Mouse (Mus musculus) thymus, adult 2 months (tissue): Measurements from ENCODE around the gene Pdcd6ip. TPM values are rescaled to one million over a fixed set of nuclear protein-coding genes. Genes with fewer than 3 reads are reported as not detected.

Experiments
- DNase-seq: peaks from one replicate; pipeline ENCODE4 v3.0.0; 2021
- H3K27ac ChIP-seq: fragments of 200-500 bp; 2 replicates; pipeline ENCODE4 v1.5.1; 2012; ENCODE audit warnings: low read length, control low read depth; ENCODE audit not compliant: control insufficient read depth, insufficient read depth
- H3K27me3 ChIP-seq: fragments of 200-500 bp; 2 replicates; pipeline ENCODE4 v1.6.1; 2012; ENCODE audit warnings: mild to moderate bottlenecking, low read length, moderate library complexity, mixed read lengths; ENCODE audit not compliant: control insufficient read depth, insufficient read depth
- H3K36me3 ChIP-seq: fragments of 200-500 bp; 2 replicates; pipeline ENCODE4 v1.6.1; 2012; ENCODE audit warnings: mild to moderate bottlenecking, low read length, moderate library complexity; ENCODE audit not compliant: control insufficient read depth, insufficient read depth
- H3K4me1 ChIP-seq: fragments of 200-500 bp; replicated peaks from 2 replicates; pipeline ENCODE4 v1.6.1; 2012; ENCODE audit warnings: low read length; ENCODE audit not compliant: control insufficient read depth, insufficient read depth
- H3K4me3 ChIP-seq: fragments of 200-500 bp; 2 replicates; pipeline ENCODE4 v1.5.1; 2012; ENCODE audit warnings: mild to moderate bottlenecking, low read length, control low read depth, moderate library complexity; ENCODE audit not compliant: control insufficient read depth, insufficient read depth
- CTCF ChIP-seq: fragments of 200-500 bp; IDR thresholded peaks from 2 replicates; pipeline ENCODE4 v1.5.1; 2012; ENCODE audit warnings: mild to moderate bottlenecking, control low read depth, low read length, moderate library complexity, borderline replicate concordance; ENCODE audit not compliant: control insufficient read depth, poor library complexity, insufficient read depth; ENCODE audit errors: extremely low read depth
- POLR2A ChIP-seq: fragments of 200-500 bp; IDR thresholded peaks from 2 replicates; pipeline ENCODE4 v1.6.1; 2012; ENCODE audit warnings: mild to moderate bottlenecking, low read length, control low read depth, moderate library complexity; ENCODE audit not compliant: control insufficient read depth, poor library complexity, insufficient read depth; ENCODE audit errors: extremely low read depth
- WGBS: fragments of 180-500 bp; shearing (Covaris S2); methylation state at CpG from one replicate; pipeline ENCODE4 v1.1.7; 2018; 5-methylcytosine and 5-hydroxymethylcytosine counted together
- polyA plus RNA-seq: library from polyadenylated mRNA; depleted of rRNA; stranded (reverse); fragments of >200 nt; gene quantifications from 2 replicates; pipeline ENCODE4 v1.2.3, GENCODE M21; 2012

Gene Pdcd6ip
- polyA plus RNA-seq, 1 experiment: 164 TPM

DNA sequence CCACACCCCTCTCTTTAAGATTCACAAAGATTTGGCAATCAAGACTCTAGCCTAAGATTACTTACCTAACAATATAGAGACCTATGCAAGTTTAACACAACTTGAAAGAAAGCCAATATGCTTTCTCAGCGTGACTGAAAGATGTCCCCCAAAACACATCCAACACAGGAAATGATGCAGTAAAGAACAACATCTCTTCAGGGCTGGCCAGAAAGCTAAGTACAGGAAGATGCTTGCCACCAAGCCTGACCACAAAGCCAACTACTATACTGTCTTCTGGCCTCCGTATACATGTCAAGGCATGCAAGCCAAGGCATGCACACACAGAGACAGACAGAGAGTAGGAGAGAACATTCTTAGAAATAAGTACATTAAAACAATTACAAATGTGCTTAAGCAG is 2.0 kb downstream of the Pdcd6ip start:
- WGBS: 1% methylated on average over 2 of the region's 2 CpGs
- Histone ChIP-seq H3K27me3 (no peaks in the 10 kb centered on the region), H3K27ac (peak overlapping the region; percentile 23), H3K36me3 (no peaks in the 10 kb centered on the region), H3K4me1 (peaks cover 17% of the 10 kb centered on the region), H3K4me3 (peak overlapping the region; percentile 12; the same call in 1 of the 2 replicates)
- no peak for TF ChIP-seq POLR2A
- no peak for TF ChIP-seq CTCF
- DNase-seq: no peak

DNA sequence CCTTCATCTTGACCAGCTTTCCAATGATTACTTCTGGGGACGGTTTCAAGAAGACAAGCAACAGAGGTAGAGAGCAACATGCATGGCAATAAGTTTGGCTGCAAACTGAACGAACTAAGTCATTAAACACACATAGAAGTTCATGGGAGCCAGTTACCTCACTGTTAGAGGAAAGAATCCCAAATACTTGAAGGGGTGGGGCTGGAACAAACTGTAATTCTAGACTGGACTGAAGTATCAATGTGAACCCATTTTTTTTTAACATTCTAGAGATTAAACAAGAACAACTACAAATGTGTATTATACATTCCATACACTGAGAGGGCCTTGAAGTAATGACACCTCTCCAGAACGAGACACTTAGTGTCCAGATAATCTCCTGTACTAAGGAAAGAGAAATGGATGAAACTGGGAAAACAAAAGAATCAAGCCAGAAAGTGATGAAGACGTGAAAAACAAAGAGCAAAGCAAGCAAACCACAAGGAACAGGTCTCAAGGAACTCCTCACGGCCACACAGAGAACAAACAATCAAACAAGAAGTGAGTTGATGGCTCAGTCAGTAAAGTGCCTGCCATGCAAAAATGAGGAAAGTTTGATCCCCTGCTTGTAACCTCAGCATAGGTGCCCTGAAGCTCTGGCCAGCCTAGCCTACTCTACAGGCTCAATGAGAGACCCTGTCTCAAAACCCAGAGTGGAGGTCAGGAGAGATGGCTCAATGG is 6.5 kb downstream of the Pdcd6ip start:
- Histone ChIP-seq H3K27ac (no peak overlapping the region), H3K4me3 (no peak overlapping the region), H3K27me3 (no peaks in the 10 kb centered on the region), H3K4me1 (peaks cover 13% of the 10 kb centered on the region), H3K36me3 (peaks cover 20% of the 10 kb centered on the region)
- DNase-seq: no peak
- TF ChIP-seq CTCF: no peak
- no peak for TF ChIP-seq POLR2A
- WGBS: 72% methylated on average over 5 of the region's 5 CpGs

DNA sequence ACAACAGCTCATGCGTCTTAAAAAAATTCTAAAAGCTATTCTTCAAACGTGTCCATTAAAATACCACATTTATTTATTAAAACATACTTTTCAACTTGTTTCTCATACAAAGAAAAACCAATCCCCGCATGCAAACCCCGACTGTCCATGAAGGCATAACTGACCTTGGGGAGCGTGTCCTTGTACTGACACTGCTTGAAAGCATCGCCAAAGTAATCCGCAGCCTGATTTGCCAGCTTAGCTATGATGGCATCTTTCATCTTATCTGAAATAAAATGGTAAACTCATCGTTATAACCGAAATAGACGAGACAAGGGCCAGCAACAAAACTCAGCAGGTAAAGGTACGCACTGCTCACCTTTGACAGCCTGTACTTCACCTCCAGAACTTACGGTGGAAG is 20.6 kb downstream of the Pdcd6ip start:
- Histone ChIP-seq H3K36me3 (peaks cover 59% of the 10 kb centered on the region), H3K4me1 (no peaks in the 10 kb centered on the region), H3K27ac (no peak overlapping the region), H3K27me3 (no peaks in the 10 kb centered on the region), H3K4me3 (no peak overlapping the region)
- DNase-seq: no peak
- TF ChIP-seq CTCF: no peak
- TF ChIP-seq POLR2A: no peak
- WGBS: 98% methylated on average over 12 of the region's 12 CpGs

DNA sequence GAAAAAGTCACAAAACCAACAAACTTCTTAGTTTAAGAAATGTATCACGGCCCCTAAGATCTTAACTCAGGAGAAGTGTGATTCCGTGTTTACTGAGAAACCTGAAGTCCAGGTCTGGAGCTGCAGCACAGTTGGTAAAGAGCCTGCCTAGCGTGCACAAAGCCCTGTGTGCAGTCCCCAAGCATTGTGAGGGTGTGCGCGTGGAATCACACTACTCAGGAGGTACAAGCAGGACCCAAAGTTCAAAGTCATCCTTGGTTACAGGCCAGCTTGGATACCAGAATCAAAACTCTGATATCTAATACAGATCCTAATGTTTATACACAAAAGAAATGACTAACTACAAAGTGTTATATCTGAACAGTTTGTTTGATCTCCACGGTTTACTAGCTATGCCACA is 34.3 kb downstream of the Pdcd6ip start:
- peaks cover 89% of the 10 kb centered on the region for H3K36me3 ChIP-seq
- 98% methylated on average over 6 of the region's 6 CpGs for WGBS
- TF ChIP-seq POLR2A: no peak
- no peak for TF ChIP-seq CTCF

DNA sequence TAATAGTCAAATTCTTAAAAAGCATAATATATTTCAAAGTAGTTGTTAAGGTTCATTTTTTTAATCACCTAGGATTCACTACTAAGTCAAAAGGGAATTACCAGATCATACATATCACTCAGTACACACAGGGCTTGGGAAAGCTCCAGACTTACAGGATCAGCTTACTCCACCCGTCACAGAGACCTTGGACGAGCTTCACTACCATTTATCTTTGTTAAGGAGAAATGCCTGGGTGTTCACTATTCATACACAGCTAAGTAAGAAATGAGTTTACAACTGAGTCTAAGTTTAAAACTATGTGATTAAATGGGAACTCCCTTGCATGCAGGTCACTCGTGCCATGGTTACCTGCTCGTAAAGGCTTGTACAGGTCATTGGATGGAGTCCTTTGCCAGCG is 35.7 kb downstream of the Pdcd6ip start:
- Histone ChIP-seq H3K4me3 (no peak overlapping the region), H3K4me1 (no peaks in the 10 kb centered on the region), H3K36me3 (peaks cover 90% of the 10 kb centered on the region), H3K27ac (no peak overlapping the region), H3K27me3 (no peaks in the 10 kb centered on the region)
- TF ChIP-seq POLR2A (no peak), CTCF (no peak)
- no peak for DNase-seq
- WGBS: 91% methylated on average over 5 of the region's 5 CpGs

More for the DNA sequence above, 34.3 kb downstream of the Pdcd6ip start:
- Histone ChIP-seq H3K4me1 (no peaks in the 10 kb centered on the region), H3K27ac (no peak overlapping the region), H3K4me3 (no peak overlapping the region), H3K27me3 (no peaks in the 10 kb centered on the region)
- no peak for DNase-seq

DNA sequence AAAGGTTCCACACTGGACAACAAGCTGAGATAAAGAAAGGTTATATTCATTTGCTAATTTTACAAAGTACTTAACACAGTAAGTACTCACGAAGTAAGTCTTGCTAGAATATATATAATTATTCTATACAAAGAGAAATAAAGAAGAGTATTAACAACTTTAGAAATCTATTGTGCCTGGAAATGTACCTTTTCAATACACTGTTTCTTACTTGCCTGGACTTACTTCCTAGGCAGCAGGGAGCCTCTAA is 37.3 kb downstream of the Pdcd6ip start:
- DNase-seq: no peak
- H3K4me3 ChIP-seq: no peak overlapping the region

DNA sequence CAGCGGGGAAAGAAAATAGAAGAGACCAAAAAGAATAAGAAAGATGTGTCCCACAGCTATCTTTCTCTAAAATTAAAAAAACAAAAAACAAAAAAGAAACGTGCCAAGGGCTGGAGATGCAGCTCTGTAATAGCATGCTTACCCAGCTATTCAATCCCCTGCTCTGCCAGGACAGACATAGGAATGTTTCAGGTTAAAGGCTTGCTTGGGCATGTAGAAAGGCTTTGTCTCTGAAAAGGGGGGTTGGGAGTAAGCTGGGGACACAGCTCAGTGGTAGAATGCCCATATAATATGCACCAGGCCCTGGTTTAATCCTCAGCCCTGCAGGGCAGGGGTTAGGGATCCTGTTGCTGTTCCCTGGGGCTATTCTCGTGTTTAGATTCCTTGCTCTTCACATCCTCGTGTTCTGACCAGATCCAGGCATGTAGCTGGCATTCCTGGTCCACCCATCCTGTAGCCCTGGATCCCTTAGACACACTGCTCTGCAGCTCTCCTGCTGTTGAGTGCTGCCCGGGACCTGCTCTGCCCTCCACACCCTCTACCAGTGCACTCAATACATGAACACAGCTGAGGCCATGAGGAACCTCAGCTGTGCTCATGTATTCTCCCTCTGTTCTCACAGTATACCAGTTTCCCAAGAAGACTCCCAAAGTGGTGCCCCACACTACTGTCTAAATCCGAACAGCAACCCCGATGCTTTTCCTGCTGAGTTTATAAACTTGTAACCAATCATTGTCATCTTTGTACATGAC is 37.8 kb downstream of the Pdcd6ip start:
- H3K36me3 ChIP-seq: peaks cover 91% of the 10 kb centered on the region
- no peak overlapping the region for H3K4me3 ChIP-seq
- no peak for TF ChIP-seq POLR2A
- no peak for TF ChIP-seq CTCF
- H3K27me3 ChIP-seq: no peaks in the 10 kb centered on the region
- no peak overlapping the region for H3K27ac ChIP-seq
- WGBS: 96% methylated on average over 7 of the region's 7 CpGs
- DNase-seq: no peak
- no peaks in the 10 kb centered on the region for H3K4me1 ChIP-seq

More for the DNA sequence above, 37.3 kb downstream of the Pdcd6ip start:
- TF ChIP-seq CTCF (no peak), POLR2A (no peak)
- peaks cover 90% of the 10 kb centered on the region for H3K36me3 ChIP-seq
- 100% methylated on average over 1 of the region's 1 CpGs for WGBS
- H3K27me3 ChIP-seq: no peaks in the 10 kb centered on the region
- H3K27ac ChIP-seq: no peak overlapping the region
- no peaks in the 10 kb centered on the region for H3K4me1 ChIP-seq
